Mouse (Mus musculus) kidney, postnatal 25 days (tissue): Measurements from ENCODE around the gene Unc50.

ENCODE experiments used
- DNase-seq, 2 experiments: peaks; one replicate each; pipeline ENCODE4 v3.0.0; 2021; ENCODE audit warnings: mixed read lengths in 2 of 2

Unc50 gene

GRCm38 (mm10) chr1:37448361-37449095, 18.6 kb downstream of the Unc50 start:
- DNase-seq, result peak; percentile 59 to 79

- no peak for DNase-seq
Measured at GRCm38 (mm10) chr1:37451270-37451669, 21.3 kb downstream of the Unc50 start.

GRCm38 (mm10) chr1:37457546-37457945, 27.6 kb downstream of the Unc50 start:
- no peak for DNase-seq

GRCm38 (mm10) chr1:37464878-37465452, 35.0 kb downstream of the Unc50 start:
- DNase-seq, result no peak

GRCm38 (mm10) chr1:37466322-37466995, 36.5 kb downstream of the Unc50 start:
- no peak for DNase-seq

GRCm38 (mm10) chr1:37467806-37468205, 37.9 kb downstream of the Unc50 start:
- DNase-seq, result no peak

GRCm38 (mm10) chr1:37469007-37469406, 39.1 kb downstream of the Unc50 start:
- no peak for DNase-seq

- DNase-seq, result no peak
Measured at GRCm38 (mm10) chr1:37471179-37472148, 41.5 kb downstream of the Unc50 start.

- DNase-seq, result no peak
Measured at GRCm38 (mm10) chr1:37473251-37473650, 43.3 kb downstream of the Unc50 start.

- no peak for DNase-seq
Measured at GRCm38 (mm10) chr1:37474046-37474445, 44.1 kb downstream of the Unc50 start.

GRCm38 (mm10) chr1:37474634-37475190, 44.8 kb downstream of the Unc50 start:
- DNase-seq, result no peak

- no peak for DNase-seq
Measured at GRCm38 (mm10) chr1:37475312-37475711, 45.4 kb downstream of the Unc50 start.

GRCm38 (mm10) chr1:37477250-37477649, 47.3 kb downstream of the Unc50 start:
- DNase-seq, result no peak

- no peak for DNase-seq
Measured at GRCm38 (mm10) chr1:37477928-37478327, 48.0 kb downstream of the Unc50 start.

GRCm38 (mm10) chr1:37478416-37478815, 48.5 kb downstream of the Unc50 start:
- DNase-seq, result no peak

- DNase-seq, result no peak
Measured at GRCm38 (mm10) chr1:37479074-37479473, 49.1 kb downstream of the Unc50 start.

- no peak for DNase-seq
Measured at GRCm38 (mm10) chr1:37479759-37480158, 49.8 kb downstream of the Unc50 start.

- no peak for DNase-seq
Measured at GRCm38 (mm10) chr1:37480731-37481130, 50.8 kb downstream of the Unc50 start.

- no peak for DNase-seq
Measured at GRCm38 (mm10) chr1:37481331-37481730, 51.4 kb downstream of the Unc50 start.

- no peak for DNase-seq
Measured at GRCm38 (mm10) chr1:37484612-37485011, 54.7 kb downstream of the Unc50 start.

- DNase-seq, result no peak
Measured at GRCm38 (mm10) chr1:37486439-37486838, 56.5 kb downstream of the Unc50 start.

- DNase-seq, result no peak
Measured at GRCm38 (mm10) chr1:37486994-37487393, 57.1 kb downstream of the Unc50 start.
